Mouse (Mus musculus): Measurements from ENCODE around the gene Gm4707. TPM values are rescaled to one million over a fixed set of nuclear protein-coding genes. Genes with fewer than 3 reads are reported as not detected.

Gene Gm4707
- polyA plus RNA-seq (2015; fragmentation: Nextera tagmentation; extraction: Ambion mirVana) = 3.1 and 3.7 TPM in 2 replicates

DNA sequence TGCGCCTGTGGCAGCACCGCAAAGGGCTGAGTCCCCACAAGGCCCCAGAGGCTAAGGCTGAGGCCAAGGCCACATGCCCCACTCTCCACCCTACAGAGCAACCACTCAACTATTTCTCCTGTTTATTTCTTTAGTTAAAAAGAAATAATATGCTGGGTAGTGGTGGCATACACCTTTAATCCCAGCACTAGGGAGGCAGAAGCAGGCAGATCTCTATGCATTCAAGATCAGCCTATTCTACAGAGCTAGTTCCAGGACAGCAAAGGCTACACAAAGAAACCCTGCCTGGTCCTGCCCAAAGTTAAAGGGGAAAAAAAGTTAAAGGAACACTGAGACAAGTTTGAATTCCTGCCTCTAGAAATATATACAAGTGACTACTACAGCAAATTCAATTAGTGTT lies at the start of gene Gm4707:
Gm4707 (minus strand) TSS at position 101 of the 400 bp plus-strand sequence.

DNA sequence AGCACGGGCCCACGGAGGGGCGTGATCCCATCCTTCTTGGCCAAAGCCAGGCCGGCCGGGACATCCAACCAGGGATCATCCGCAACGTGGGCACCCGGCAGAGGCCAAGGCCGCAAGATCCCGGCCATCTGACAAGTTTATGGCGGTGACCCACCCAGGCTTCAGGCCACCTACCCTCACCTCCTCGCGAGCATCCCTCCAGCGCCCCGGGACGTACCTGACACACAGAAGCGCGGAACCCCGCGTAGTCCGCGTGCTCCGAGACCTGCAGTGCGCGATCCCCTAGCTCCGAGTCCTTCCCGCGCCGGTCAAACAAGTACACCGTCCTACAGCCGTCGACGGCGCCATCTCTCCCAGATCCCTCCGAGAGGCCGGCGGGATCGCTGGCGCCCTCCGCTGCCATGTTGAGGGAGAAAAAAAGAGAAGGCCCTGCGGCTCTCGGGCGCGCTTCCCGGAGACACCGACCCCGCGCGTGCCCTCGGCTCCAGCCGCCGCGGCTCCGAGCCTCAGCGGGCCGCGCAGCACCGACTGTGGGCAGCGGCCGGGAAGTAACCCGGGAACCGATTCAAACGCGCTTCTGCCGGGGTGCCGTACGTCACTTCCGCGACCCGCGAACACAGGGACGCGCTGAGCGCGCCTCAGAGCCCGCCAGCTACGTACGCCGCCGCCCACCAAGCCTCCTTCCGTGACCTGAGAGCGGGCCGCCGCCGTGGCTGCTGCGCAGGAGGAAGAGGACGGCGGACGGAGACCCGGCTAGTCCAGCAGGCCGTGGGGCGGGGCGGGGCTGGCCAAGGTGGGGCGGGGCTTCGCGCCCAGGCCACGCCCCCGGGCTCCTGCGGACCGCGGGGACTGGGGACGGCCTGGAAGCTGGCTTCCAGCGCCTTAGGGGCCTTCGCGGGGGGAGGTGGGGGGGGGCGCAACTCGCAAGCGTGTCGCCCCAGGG lies 15.3 kb upstream of the Gm4707 start, which contains the start of gene Smchd1:
Smchd1 (minus strand) TSS at position 582 of the 943 bp plus-strand sequence.

Other genes with a start within 250 kb of the Gm4707 start
- 30.0 and 33.0 TPM in 2 replicates for gene Emilin2, start 147.9 kb downstream of the Gm4707 start, polyA plus RNA-seq (2015; fragmentation: Nextera tagmentation; extraction: Ambion mirVana)
- 64.6 and 66.7 TPM in 2 replicates for gene Smchd1, start 15.4 kb upstream of the Gm4707 start, polyA plus RNA-seq (2015; fragmentation: Nextera tagmentation; extraction: Ambion mirVana)
- 44.4 and 48.3 TPM in 2 replicates for gene Ndc80, start 66.9 kb upstream of the Gm4707 start, polyA plus RNA-seq (2015; fragmentation: Nextera tagmentation; extraction: Ambion mirVana)
- 0.49 and 0.69 TPM in 2 replicates for gene Spdya, start 92.1 kb upstream of the Gm4707 start, polyA plus RNA-seq (2015; fragmentation: Nextera tagmentation; extraction: Ambion mirVana)
- gene Wdr43, start 156.0 kb upstream of the Gm4707 start, polyA plus RNA-seq (2015; fragmentation: Nextera tagmentation; extraction: Ambion mirVana) = 46.1 and 50.0 TPM in 2 replicates
- 0.12 and 0.41 TPM in 2 replicates for gene Togaram2, start 213.3 kb upstream of the Gm4707 start, polyA plus RNA-seq (2015; fragmentation: Nextera tagmentation; extraction: Ambion mirVana)